Mouse (Mus musculus): ENCODE results near the gene A530032D15Rik. TPM values are rescaled to one million over a fixed set of nuclear protein-coding genes. Genes with fewer than 3 reads are reported as not detected.
"Not testable (repeated sequence)": the region's sequence is repeated elsewhere in the genome, so short reads cannot be mapped to it uniquely, and the experiment has no call there.

Gene A530032D15Rik
- polyA plus RNA-seq, 1 experiment = not detected

- not testable (repeated sequence) for H3K27me3 ChIP-seq (ENCODE audit: control insufficient read depth, insufficient read depth, low read length); H3K36me3 ChIP-seq (ENCODE audit: control insufficient read depth, insufficient read depth, low read length); H3K4me1 ChIP-seq (ENCODE audit: control insufficient read depth, insufficient read depth, low read length); H3K27ac ChIP-seq (ENCODE audit: control insufficient read depth, insufficient read depth, low read depth, low read length); H3K4me3 ChIP-seq (ENCODE audit: control insufficient read depth, low read depth, low read length)
Observed at GRCm38 (mm10) chr1:85106013-85106412, 3.6 kb downstream of the A530032D15Rik start.

- H3K4me3 ChIP-seq (ENCODE audit: control insufficient read depth, low read depth, low read length); H3K4me1 ChIP-seq (ENCODE audit: control insufficient read depth, insufficient read depth, low read length); H3K27ac ChIP-seq (ENCODE audit: control insufficient read depth, insufficient read depth, low read depth, low read length); H3K36me3 ChIP-seq (ENCODE audit: control insufficient read depth, insufficient read depth, low read length); H3K27me3 ChIP-seq (ENCODE audit: control insufficient read depth, insufficient read depth, low read length): not testable (repeated sequence)
Observed at GRCm38 (mm10) chr1:85105336-85105735, 4.3 kb downstream of the A530032D15Rik start.

GRCm38 (mm10) chr1:85101754-85102153, 7.9 kb downstream of the A530032D15Rik start:
- H3K4me3 ChIP-seq (ENCODE audit: control insufficient read depth, low read depth, low read length); H3K27me3 ChIP-seq (ENCODE audit: control insufficient read depth, insufficient read depth, low read length); H3K4me1 ChIP-seq (ENCODE audit: control insufficient read depth, insufficient read depth, low read length); H3K36me3 ChIP-seq (ENCODE audit: control insufficient read depth, insufficient read depth, low read length); H3K27ac ChIP-seq (ENCODE audit: control insufficient read depth, insufficient read depth, low read depth, low read length): not testable (repeated sequence)

GRCm38 (mm10) chr1:85099864-85100263, 9.8 kb downstream of the A530032D15Rik start, which contains the start of gene Gm10553:
TSS of gene Gm10553 (plus strand) at chr1:85100164.
- not testable (repeated sequence) for H3K27me3 ChIP-seq (ENCODE audit: control insufficient read depth, insufficient read depth, low read length); H3K4me1 ChIP-seq (ENCODE audit: control insufficient read depth, insufficient read depth, low read length); H3K4me3 ChIP-seq (ENCODE audit: control insufficient read depth, low read depth, low read length); H3K36me3 ChIP-seq (ENCODE audit: control insufficient read depth, insufficient read depth, low read length); H3K27ac ChIP-seq (ENCODE audit: control insufficient read depth, insufficient read depth, low read depth, low read length)

- H3K4me3 ChIP-seq (ENCODE audit: control insufficient read depth, low read depth, low read length); H3K36me3 ChIP-seq (ENCODE audit: control insufficient read depth, insufficient read depth, low read length); H3K27me3 ChIP-seq (ENCODE audit: control insufficient read depth, insufficient read depth, low read length); H3K27ac ChIP-seq (ENCODE audit: control insufficient read depth, insufficient read depth, low read depth, low read length); H3K4me1 ChIP-seq (ENCODE audit: control insufficient read depth, insufficient read depth, low read length): not testable (repeated sequence)
Observed at GRCm38 (mm10) chr1:85099081-85099480, 10.6 kb downstream of the A530032D15Rik start.

GRCm38 (mm10) chr1:85093011-85093572, 16.6 kb downstream of the A530032D15Rik start:
- H3K4me1 ChIP-seq (ENCODE audit: control insufficient read depth, insufficient read depth, low read length); H3K36me3 ChIP-seq (ENCODE audit: control insufficient read depth, insufficient read depth, low read length); H3K4me3 ChIP-seq (ENCODE audit: control insufficient read depth, low read depth, low read length); H3K27me3 ChIP-seq (ENCODE audit: control insufficient read depth, insufficient read depth, low read length); H3K27ac ChIP-seq (ENCODE audit: control insufficient read depth, insufficient read depth, low read depth, low read length): not testable (repeated sequence)

GRCm38 (mm10) chr1:85092169-85092568, 17.5 kb downstream of the A530032D15Rik start:
- not testable (repeated sequence) for H3K27me3 ChIP-seq (ENCODE audit: control insufficient read depth, insufficient read depth, low read length); H3K27ac ChIP-seq (ENCODE audit: control insufficient read depth, insufficient read depth, low read depth, low read length)

GRCm38 (mm10) chr1:85086211-85086610, 23.4 kb downstream of the A530032D15Rik start:
- not testable (repeated sequence) for H3K4me1 ChIP-seq (ENCODE audit: control insufficient read depth, insufficient read depth, low read length); H3K4me3 ChIP-seq (ENCODE audit: control insufficient read depth, low read depth, low read length); H3K27ac ChIP-seq (ENCODE audit: control insufficient read depth, insufficient read depth, low read depth, low read length); H3K36me3 ChIP-seq (ENCODE audit: control insufficient read depth, insufficient read depth, low read length); H3K27me3 ChIP-seq (ENCODE audit: control insufficient read depth, insufficient read depth, low read length)

More at GRCm38 (mm10) chr1:85092169-85092568, 17.5 kb downstream of the A530032D15Rik start:
- H3K4me3 ChIP-seq (ENCODE audit: control insufficient read depth, low read depth, low read length); H3K4me1 ChIP-seq (ENCODE audit: control insufficient read depth, insufficient read depth, low read length); H3K36me3 ChIP-seq (ENCODE audit: control insufficient read depth, insufficient read depth, low read length): not testable (repeated sequence)

- not testable (repeated sequence) for H3K27ac ChIP-seq (ENCODE audit: control insufficient read depth, insufficient read depth, low read depth, low read length); H3K36me3 ChIP-seq (ENCODE audit: control insufficient read depth, insufficient read depth, low read length); H3K4me1 ChIP-seq (ENCODE audit: control insufficient read depth, insufficient read depth, low read length); H3K27me3 ChIP-seq (ENCODE audit: control insufficient read depth, insufficient read depth, low read length); H3K4me3 ChIP-seq (ENCODE audit: control insufficient read depth, low read depth, low read length)
Observed at GRCm38 (mm10) chr1:85084803-85085202, 24.9 kb downstream of the A530032D15Rik start.

- not testable (repeated sequence) for H3K27ac ChIP-seq (ENCODE audit: control insufficient read depth, insufficient read depth, low read depth, low read length); H3K36me3 ChIP-seq (ENCODE audit: control insufficient read depth, insufficient read depth, low read length); H3K27me3 ChIP-seq (ENCODE audit: control insufficient read depth, insufficient read depth, low read length); H3K4me3 ChIP-seq (ENCODE audit: control insufficient read depth, low read depth, low read length); H3K4me1 ChIP-seq (ENCODE audit: control insufficient read depth, insufficient read depth, low read length)
Observed at GRCm38 (mm10) chr1:85073099-85073498, 36.6 kb downstream of the A530032D15Rik start.

GRCm38 (mm10) chr1:85071690-85072089, 38.0 kb downstream of the A530032D15Rik start:
- not testable (repeated sequence) for H3K27me3 ChIP-seq (ENCODE audit: control insufficient read depth, insufficient read depth, low read length); H3K36me3 ChIP-seq (ENCODE audit: control insufficient read depth, insufficient read depth, low read length); H3K4me1 ChIP-seq (ENCODE audit: control insufficient read depth, insufficient read depth, low read length); H3K27ac ChIP-seq (ENCODE audit: control insufficient read depth, insufficient read depth, low read depth, low read length); H3K4me3 ChIP-seq (ENCODE audit: control insufficient read depth, low read depth, low read length)

- not testable (repeated sequence) for H3K27me3 ChIP-seq (ENCODE audit: control insufficient read depth, insufficient read depth, low read length); H3K27ac ChIP-seq (ENCODE audit: control insufficient read depth, insufficient read depth, low read depth, low read length); H3K4me1 ChIP-seq (ENCODE audit: control insufficient read depth, insufficient read depth, low read length); H3K4me3 ChIP-seq (ENCODE audit: control insufficient read depth, low read depth, low read length); H3K36me3 ChIP-seq (ENCODE audit: control insufficient read depth, insufficient read depth, low read length)
Observed at GRCm38 (mm10) chr1:85035801-85036200, 73.9 kb downstream of the A530032D15Rik start.

Data from testis, adult 2 months (tissue).